Mouse (Mus musculus): ENCODE measurements around the gene Coro1a.

DNA sequence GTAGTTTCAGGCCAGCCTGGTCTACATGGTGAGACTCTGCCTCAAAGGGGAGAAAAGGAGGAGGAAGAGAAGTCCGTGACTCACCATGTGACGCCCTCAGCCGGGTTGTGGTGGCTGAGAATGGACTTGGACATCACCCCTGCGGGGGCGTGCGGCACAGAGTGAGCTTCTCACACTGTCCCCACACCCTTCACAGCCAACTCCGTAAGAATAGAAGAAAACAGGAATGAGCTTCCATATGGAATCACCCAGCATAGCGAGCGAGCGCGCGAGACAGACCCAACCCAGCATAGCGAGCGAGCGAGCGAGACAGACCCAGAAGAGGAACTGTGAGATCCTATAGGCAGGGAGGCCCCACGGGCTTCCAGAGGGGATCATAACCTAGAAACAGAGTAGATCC is 32.0 kb upstream of the Coro1a start:
- TF ChIP-seq POLR2A (IDR thresholded peaks at IDR 0.05; ENCODE audit: borderline replicate concordance, extremely low read depth, low read depth, low read length) (no peak), CTCF (IDR thresholded peaks at IDR 0.05; ENCODE audit: insufficient read depth, low read length) (no peak)

Data from lung, adult 2 months (tissue).